Comparison of ENCODE assay signal across 1 mouse cellular context in the genomic region with DNA sequence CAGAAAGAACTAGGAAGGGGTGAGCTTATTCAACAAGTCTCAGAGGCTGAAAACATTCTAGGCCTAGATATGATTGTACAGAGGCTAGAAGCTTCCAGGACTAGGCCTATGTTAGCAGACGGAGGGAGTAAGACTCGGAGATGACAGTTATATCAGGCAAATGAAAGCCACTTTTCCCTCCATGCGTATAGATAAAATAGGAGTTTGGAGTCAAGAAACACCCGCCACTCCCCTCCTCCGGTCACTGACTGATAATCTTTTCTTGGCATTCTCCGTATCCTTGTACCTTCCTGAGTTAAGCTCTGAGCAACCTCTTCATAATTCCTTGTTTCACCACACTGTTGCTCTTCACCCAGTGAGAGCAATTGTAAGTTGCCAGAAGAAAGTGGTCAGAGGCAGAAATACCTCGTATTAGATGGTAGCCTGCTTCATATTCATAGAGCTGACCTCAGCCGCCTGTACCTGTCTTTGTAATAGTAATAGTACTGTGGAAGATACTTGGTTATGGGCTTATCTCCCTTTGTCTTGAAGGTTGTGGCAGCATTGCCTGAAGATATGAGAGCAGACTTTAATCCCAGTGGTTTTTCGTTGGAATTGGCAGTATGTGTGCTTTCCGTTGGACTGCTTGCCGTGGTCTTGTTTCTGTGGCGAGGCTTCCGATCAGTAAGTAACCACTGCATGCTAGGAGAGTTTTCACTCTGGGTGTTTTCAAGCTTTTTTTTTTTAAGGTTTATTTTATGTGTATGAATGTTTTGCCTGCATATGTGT.
TF ChIP-seq lines count a peak whose summit lies in the region.

No protein-coding gene starts in this region.

TF ChIP-seq in MEL, 35 proteins besides CTCF, POLR2A, EP300 and RAD21 (continued from another document):
- TF ChIP-seq TAL1 (IDR thresholded peaks at IDR 0.05; ENCODE audit: low read length) (no peak), KAT2A (conservative IDR thresholded peaks at IDR 0.05; ENCODE audit: low read depth, low read length) (no peak), HCFC1 (IDR thresholded peaks at IDR 0.05; ENCODE audit: low read depth, low read length) (no peak), CHD2 (IDR thresholded peaks at IDR 0.05; ENCODE audit: low read length) (no peak; the same call in 1 of the 2 replicates), MYB (IDR thresholded peaks at IDR 0.05; ENCODE audit: low read depth, low read length) (peak; percentile 28; the same call in 1 of the 2 replicates), TCF12 (IDR thresholded peaks at IDR 0.05; ENCODE audit: low read depth, low read length) (peak; percentile 13; the same call in 1 of the 2 replicates), ZNF384 (IDR thresholded peaks at IDR 0.05; ENCODE audit: low read depth, low read length) (no peak), GATA1 (IDR thresholded peaks at IDR 0.05; ENCODE audit: low read depth, low read length) (peak; percentile 69), MYC (IDR thresholded peaks at IDR 0.05; ENCODE audit: low read depth, low read length) (peak; percentile 9; the same call in 1 of the 2 replicates), MXI1 (IDR thresholded peaks at IDR 0.05; ENCODE audit: low read depth, low read length) (peak; percentile 77), ZKSCAN1 (IDR thresholded peaks at IDR 0.05; ENCODE audit: low read depth, low read length) (no peak), UBTF (IDR thresholded peaks at IDR 0.05; ENCODE audit: borderline replicate concordance, insufficient read depth, low read depth, low read length) (no peak), POLR2AphosphoS5 (IDR thresholded peaks at IDR 0.05; ENCODE audit: borderline replicate concordance, low read depth, low read length) (no peak), RCOR1 (IDR thresholded peaks at IDR 0.05; ENCODE audit: low read depth, low read length) (peak; percentile 22), MAFK (IDR thresholded peaks at IDR 0.05; ENCODE audit: borderline replicate concordance, low read depth, low read length) (no peak)
